Mouse (Mus musculus) erythroblast, embryonic 14.5 days (primary cell): ENCODE measurements around the gene Ovch2.
"Not testable (repeated sequence)": the region's sequence is repeated elsewhere in the genome, so short reads cannot be mapped to it uniquely, and the experiment has no call there.

ENCODE experiments used
- GATA1 ChIP-seq: IDR thresholded peaks from 2 replicates; pipeline ENCODE4 v1.6.1; 2012; ENCODE audit warnings: low read length, inconsistent platforms, mixed read lengths
- TAL1 ChIP-seq: IDR thresholded peaks from 3 replicates; pipeline ENCODE4 v1.6.1; 2012; ENCODE audit warnings: low read length, inconsistent platforms, mixed read lengths

DNA sequence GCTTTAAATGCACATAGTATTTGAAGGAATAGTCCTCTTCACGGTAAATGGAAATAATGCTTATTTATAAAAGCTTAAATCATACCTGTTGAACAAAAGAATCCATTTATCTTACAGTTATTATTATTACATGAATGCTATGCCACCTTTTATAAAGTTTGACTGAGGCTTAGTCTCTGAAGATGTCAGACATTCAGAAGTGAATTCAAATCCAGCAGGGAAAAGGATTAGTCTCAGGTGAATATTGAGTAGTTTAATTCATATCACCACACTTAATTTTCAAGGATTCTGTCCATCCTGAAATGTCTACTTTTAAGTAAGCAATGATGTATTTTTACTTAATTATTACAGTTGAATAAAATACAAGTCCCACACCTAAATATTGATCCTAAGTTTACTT is 46.4 kb upstream of the Ovch2 start, which contains the start of gene Olfr470:
- not testable (repeated sequence) for TF ChIP-seq GATA1, TAL1
